Mouse (Mus musculus): ENCODE results near the gene Enpp1. TPM values are rescaled to one million over a fixed set of nuclear protein-coding genes. Genes with fewer than 3 reads are reported as not detected.

Gene Enpp1
- polyA plus RNA-seq, 1 experiment, result 0.33 TPM

DNA sequence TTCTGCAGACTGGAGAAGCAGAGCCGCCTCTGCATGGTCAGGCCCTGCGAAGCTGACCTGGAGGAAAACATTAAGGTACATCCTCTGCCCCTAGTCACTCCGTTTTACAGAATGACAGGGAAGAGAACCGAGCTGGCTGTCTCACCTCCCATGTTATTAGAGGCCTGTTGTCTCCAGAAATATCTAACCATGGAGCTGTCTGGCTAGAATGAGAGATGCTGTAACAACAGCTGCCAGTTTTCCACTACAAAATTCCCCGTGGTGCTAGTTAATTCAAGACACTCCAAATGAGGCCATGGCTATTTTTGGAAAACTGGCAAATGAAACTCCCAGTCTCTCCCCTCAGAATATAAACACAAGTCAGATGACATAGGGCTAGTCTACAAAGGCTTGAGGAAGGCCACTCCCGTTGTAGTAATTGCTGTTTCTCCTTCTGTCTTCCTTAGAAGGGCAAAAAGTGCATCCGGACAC lies 115.1 kb downstream of the Enpp1 start:
- Histone ChIP-seq H3K4me1 (ENCODE audit: control insufficient read depth, insufficient read depth, low read length) (no peaks in the 10 kb centered on the region; the same call in 1 of the 2 replicates), H3K4me3 (ENCODE audit: control insufficient read depth, low read depth, low read length) (peak overlapping the region; percentile 61), H3K27me3 (ENCODE audit: control insufficient read depth, insufficient read depth, low read length) (no peaks in the 10 kb centered on the region), H3K36me3 (ENCODE audit: control insufficient read depth, insufficient read depth, low read length) (no peaks in the 10 kb centered on the region), H3K27ac (ENCODE audit: control insufficient read depth, insufficient read depth, low read depth, low read length) (peak overlapping the region; percentile 54)
- TF ChIP-seq POLR2A (IDR thresholded peaks at IDR 0.05; ENCODE audit: control insufficient read depth, low read depth, low read length), result no peak
- no peak for TF ChIP-seq CTCF (IDR thresholded peaks at IDR 0.05; ENCODE audit: control insufficient read depth, insufficient read depth, insufficient replicate concordance, low read depth, low read length)

DNA sequence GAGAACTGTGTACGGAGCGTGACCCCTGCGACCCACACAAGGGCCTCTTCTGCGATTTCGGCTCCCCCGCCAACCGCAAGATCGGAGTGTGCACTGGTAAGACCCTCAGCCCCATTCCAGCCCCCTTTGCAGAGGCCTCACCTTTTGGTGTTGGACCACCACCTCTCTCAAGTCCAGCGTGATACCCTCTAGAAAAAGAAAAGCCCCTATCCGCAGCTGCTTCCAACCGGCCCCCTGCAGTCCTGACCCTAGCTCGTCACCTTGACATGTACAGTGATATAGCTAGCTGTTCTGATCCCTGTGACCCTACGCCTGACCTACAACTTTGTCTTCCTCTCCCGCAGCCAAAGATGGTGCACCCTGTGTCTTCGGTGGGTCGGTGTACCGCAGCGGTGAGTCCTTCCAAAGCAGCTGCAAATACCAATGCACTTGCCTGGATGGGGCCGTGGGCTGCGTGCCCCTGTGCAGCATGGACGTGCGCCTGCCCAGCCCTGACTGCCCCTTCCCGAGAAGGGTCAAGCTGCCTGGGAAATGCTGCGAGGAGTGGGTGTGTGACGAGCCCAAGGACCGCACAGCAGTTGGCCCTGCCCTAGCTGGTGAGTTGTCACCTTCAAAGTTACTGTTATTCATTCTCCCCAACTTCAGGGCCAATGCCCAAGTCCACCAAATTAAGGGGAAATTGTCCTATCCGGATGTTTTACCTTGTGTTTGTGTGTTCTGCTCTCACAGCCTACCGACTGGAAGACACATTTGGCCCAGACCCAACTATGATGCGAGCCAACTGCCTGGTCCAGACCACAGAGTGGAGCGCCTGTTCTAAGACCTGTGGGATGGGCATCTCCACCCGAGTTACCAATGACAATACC lies 115.7 kb downstream of the Enpp1 start:
- no peak; the same call in 1 of the 2 replicates for TF ChIP-seq POLR2A (IDR thresholded peaks at IDR 0.05; ENCODE audit: control insufficient read depth, low read depth, low read length)
- no peak for TF ChIP-seq CTCF (IDR thresholded peaks at IDR 0.05; ENCODE audit: control insufficient read depth, insufficient read depth, insufficient replicate concordance, low read depth, low read length)
- no peaks in the 10 kb centered on the region; the same call in 1 of the 2 replicates for H3K4me1 ChIP-seq (ENCODE audit: control insufficient read depth, insufficient read depth, low read length)
- H3K27me3 ChIP-seq (ENCODE audit: control insufficient read depth, insufficient read depth, low read length), result no peaks in the 10 kb centered on the region
- no peaks in the 10 kb centered on the region for H3K36me3 ChIP-seq (ENCODE audit: control insufficient read depth, insufficient read depth, low read length)
- peak overlapping the region; percentile 54 for H3K27ac ChIP-seq (ENCODE audit: control insufficient read depth, insufficient read depth, low read depth, low read length)
- H3K4me3 ChIP-seq (ENCODE audit: control insufficient read depth, low read depth, low read length), result peak overlapping the region; percentile 61

- H3K36me3 ChIP-seq (ENCODE audit: control insufficient read depth, insufficient read depth, low read length), result no peaks in the 10 kb centered on the region
- H3K27ac ChIP-seq (ENCODE audit: control insufficient read depth, insufficient read depth, low read depth, low read length), result peak within 1 kb of the TSS; percentile 54
- TF ChIP-seq POLR2A (IDR thresholded peaks at IDR 0.05; ENCODE audit: control insufficient read depth, low read depth, low read length), result peak; percentile 55; the same call in 1 of the 2 replicates
- no peak for TF ChIP-seq CTCF (IDR thresholded peaks at IDR 0.05; ENCODE audit: control insufficient read depth, insufficient read depth, insufficient replicate concordance, low read depth, low read length)
- H3K4me1 ChIP-seq (ENCODE audit: control insufficient read depth, insufficient read depth, low read length), result no peaks in the 10 kb centered on the region; the same call in 1 of the 2 replicates
- H3K4me3 ChIP-seq (ENCODE audit: control insufficient read depth, low read depth, low read length), result peak within 1 kb of the TSS; percentile 61
- no peaks in the 10 kb centered on the region for H3K27me3 ChIP-seq (ENCODE audit: control insufficient read depth, insufficient read depth, low read length)
These were observed 116.5 kb downstream of the Enpp1 start, which contains the start of gene Ccn2 for GRCm38 (mm10) chr10:24595250-24596002. Gene Ccn2 (plus strand): TSS chr10:24595442.

DNA sequence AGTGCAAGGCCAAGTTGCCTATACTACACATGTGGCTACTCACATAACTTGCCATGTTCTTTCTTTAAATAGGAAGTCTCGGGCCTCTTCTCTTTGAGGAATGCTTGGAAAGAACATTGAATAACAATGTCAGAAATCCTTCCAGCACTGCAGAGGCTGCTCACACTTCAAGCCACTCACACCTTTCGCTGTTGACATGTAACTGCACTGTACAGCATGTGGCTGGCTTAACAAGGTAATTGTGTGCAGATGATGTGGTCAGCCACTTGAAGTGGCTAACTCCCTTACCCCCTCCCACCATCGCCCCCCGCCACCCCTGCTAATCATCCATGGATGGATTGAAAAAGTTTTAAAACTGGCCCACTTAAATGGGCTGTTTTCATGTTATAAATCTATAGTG lies 118.4 kb downstream of the Enpp1 start:
- Histone ChIP-seq H3K27me3 (ENCODE audit: control insufficient read depth, insufficient read depth, low read length) (no peaks in the 10 kb centered on the region), H3K27ac (ENCODE audit: control insufficient read depth, insufficient read depth, low read depth, low read length) (no peak overlapping the region), H3K4me1 (ENCODE audit: control insufficient read depth, insufficient read depth, low read length) (no peaks in the 10 kb centered on the region; the same call in 1 of the 2 replicates), H3K36me3 (ENCODE audit: control insufficient read depth, insufficient read depth, low read length) (no peaks in the 10 kb centered on the region), H3K4me3 (ENCODE audit: control insufficient read depth, low read depth, low read length) (no peak overlapping the region)
- no peak for TF ChIP-seq POLR2A (IDR thresholded peaks at IDR 0.05; ENCODE audit: control insufficient read depth, low read depth, low read length)

- no peak overlapping the region for H3K4me3 ChIP-seq (ENCODE audit: control insufficient read depth, low read depth, low read length)
- no peaks in the 10 kb centered on the region for H3K36me3 ChIP-seq (ENCODE audit: control insufficient read depth, insufficient read depth, low read length)
- no peak overlapping the region for H3K27ac ChIP-seq (ENCODE audit: control insufficient read depth, insufficient read depth, low read depth, low read length)
- TF ChIP-seq CTCF (IDR thresholded peaks at IDR 0.05; ENCODE audit: control insufficient read depth, insufficient read depth, insufficient replicate concordance, low read depth, low read length), result no peak
- no peak for TF ChIP-seq POLR2A (IDR thresholded peaks at IDR 0.05; ENCODE audit: control insufficient read depth, low read depth, low read length)
- no peaks in the 10 kb centered on the region; the same call in 1 of the 2 replicates for H3K4me1 ChIP-seq (ENCODE audit: control insufficient read depth, insufficient read depth, low read length)
- H3K27me3 ChIP-seq (ENCODE audit: control insufficient read depth, insufficient read depth, low read length), result no peaks in the 10 kb centered on the region
These were observed 119.0 kb downstream of the Enpp1 start for GRCm38 (mm10) chr10:24592969-24593368.

GRCm38 (mm10) chr10:24592318-24592717 lies 119.6 kb downstream of the Enpp1 start:
- H3K4me1 ChIP-seq (ENCODE audit: control insufficient read depth, insufficient read depth, low read length), result no peaks in the 10 kb centered on the region; the same call in 1 of the 2 replicates

GRCm38 (mm10) chr10:24591741-24592140 lies 120.2 kb downstream of the Enpp1 start:
- Histone ChIP-seq H3K4me3 (ENCODE audit: control insufficient read depth, low read depth, low read length) (no peak overlapping the region), H3K27me3 (ENCODE audit: control insufficient read depth, insufficient read depth, low read length) (no peaks in the 10 kb centered on the region), H3K36me3 (ENCODE audit: control insufficient read depth, insufficient read depth, low read length) (no peaks in the 10 kb centered on the region), H3K27ac (ENCODE audit: control insufficient read depth, insufficient read depth, low read depth, low read length) (no peak overlapping the region), H3K4me1 (ENCODE audit: control insufficient read depth, insufficient read depth, low read length) (no peaks in the 10 kb centered on the region; the same call in 1 of the 2 replicates)
- no peak for TF ChIP-seq CTCF (IDR thresholded peaks at IDR 0.05; ENCODE audit: control insufficient read depth, insufficient read depth, insufficient replicate concordance, low read depth, low read length)
- TF ChIP-seq POLR2A (IDR thresholded peaks at IDR 0.05; ENCODE audit: control insufficient read depth, low read depth, low read length), result no peak

More at GRCm38 (mm10) chr10:24592318-24592717, 119.6 kb downstream of the Enpp1 start:
- Histone ChIP-seq H3K27ac (ENCODE audit: control insufficient read depth, insufficient read depth, low read depth, low read length) (no peak overlapping the region), H3K4me3 (ENCODE audit: control insufficient read depth, low read depth, low read length) (no peak overlapping the region), H3K27me3 (ENCODE audit: control insufficient read depth, insufficient read depth, low read length) (no peaks in the 10 kb centered on the region), H3K36me3 (ENCODE audit: control insufficient read depth, insufficient read depth, low read length) (no peaks in the 10 kb centered on the region)
- TF ChIP-seq POLR2A (IDR thresholded peaks at IDR 0.05; ENCODE audit: control insufficient read depth, low read depth, low read length) (no peak), CTCF (IDR thresholded peaks at IDR 0.05; ENCODE audit: control insufficient read depth, insufficient read depth, insufficient replicate concordance, low read depth, low read length) (no peak)
